Mouse (Mus musculus) 416B (cell line): ENCODE measurements around the gene Dock2.

Experiments used
- DNase-seq: peaks from one replicate; pipeline ENCODE4 v3.0.0; 2011; ENCODE audit warnings: low read depth

Gene Dock2

GRCm38 (mm10) chr11:34769396-34769795, 14.3 kb downstream of the Dock2 start:
- DNase-seq = peak; percentile 58

- DNase-seq = peak; percentile 67
These were observed 19.8 kb downstream of the Dock2 start for GRCm38 (mm10) chr11:34763739-34764361.

DNA sequence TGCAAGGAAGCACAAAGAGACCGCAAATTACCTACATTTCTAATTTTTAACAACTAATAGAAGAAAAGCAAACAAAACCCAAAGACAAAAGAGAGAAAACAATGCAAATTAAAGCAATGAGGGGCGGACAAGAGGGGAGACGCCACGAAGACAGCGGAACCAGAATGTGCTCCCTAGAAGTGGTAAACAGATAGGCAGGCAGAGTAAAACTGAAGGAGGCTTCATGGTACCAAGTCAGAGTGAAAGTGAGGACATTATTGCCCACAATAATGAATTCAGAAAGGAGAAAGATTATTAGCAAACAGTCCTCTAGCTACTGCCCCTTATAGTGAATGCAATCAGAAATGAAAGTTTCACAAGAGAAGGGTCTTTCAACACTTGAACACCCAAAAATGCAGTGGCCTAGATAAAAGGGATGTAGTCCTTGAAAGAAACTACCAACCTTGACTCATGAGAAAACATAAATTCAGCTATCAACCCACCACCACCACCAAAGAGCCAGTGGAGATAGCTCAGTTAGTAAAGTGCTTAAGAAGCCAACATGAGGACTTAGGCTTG, 21.0 kb downstream of the Dock2 start:
- DNase-seq = peak; percentile 67

GRCm38 (mm10) chr11:34762125-34762524, 21.6 kb downstream of the Dock2 start:
- DNase-seq = peak; percentile 85

DNA sequence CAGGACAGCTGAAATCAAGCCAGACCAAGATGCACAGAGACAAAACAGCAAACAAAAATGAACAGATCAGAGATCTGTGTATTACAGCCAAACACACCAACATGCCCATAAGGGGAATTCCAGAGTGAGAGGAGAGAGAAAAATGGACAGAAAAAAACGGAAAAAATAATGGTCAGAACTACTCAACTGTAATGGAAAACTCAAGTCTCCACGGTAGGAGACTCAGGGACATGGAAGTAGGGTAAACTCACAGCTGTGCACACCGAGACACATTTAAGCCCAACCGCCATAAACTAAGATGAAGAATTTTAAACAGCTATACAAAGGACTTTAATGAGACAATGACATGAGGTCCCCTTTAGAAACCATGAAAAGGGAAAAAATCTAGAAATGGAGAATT, 24.1 kb downstream of the Dock2 start:
- DNase-seq = no peak

DNA sequence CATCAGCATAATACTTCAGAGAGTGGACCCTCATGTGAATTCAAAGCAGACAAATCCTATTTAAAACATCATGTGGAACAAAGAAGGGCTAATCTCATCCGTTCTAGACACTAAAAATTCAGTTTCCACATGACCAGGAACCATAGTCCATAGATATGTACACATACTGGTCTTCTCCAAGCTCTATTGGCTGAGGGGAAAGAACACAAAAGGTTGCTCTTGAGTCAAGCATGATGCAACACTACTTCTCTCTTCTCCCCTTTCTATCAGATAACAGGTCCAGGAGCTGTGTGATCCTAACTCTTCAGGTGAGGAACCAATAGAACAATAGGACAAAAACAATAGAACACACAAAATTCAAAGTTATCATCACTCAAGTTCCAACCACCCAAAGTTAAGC, 42.6 kb downstream of the Dock2 start:
- peak; percentile 57 for DNase-seq

- DNase-seq = no peak
These were observed 43.9 kb downstream of the Dock2 start for GRCm38 (mm10) chr11:34739816-34740215.

DNA sequence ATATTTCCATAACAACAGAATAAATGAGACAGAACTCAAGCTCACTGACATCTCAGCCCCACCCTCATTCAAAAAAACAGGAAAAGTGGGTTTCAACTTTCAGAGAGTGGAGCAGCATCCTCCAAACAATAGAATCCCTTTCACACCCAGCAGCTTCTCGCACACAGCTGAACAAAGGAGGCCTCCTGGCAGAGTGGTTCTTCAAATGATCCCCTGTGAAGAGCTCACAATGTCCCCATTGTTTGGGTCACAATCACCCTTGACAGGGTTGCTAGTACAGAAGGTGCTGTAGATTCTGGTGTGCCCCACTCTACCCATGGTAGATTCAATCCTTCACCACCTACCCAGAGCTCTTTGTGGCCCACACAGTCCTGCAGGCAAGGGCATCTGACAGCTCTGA, 44.7 kb downstream of the Dock2 start:
- DNase-seq = no peak

DNA sequence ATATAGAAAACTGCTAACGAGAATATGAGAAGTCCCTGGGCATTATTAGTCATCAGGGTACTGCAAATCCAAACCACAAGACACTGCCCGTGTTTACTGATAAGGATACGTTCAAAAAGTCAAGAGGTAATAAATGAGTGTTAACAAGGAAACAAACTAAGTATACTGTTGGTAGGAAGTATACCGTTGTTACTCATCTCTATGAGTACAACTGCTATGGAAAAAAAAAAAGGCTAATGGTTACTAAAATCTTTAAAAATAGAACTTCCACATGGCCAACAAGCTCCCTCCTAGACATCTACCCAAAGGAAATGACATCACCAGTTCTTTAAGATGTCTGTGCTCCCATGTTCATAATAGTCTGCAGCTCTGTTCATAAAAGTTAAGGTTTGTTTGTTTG, 46.5 kb downstream of the Dock2 start:
- peak; percentile 98 for DNase-seq

DNA sequence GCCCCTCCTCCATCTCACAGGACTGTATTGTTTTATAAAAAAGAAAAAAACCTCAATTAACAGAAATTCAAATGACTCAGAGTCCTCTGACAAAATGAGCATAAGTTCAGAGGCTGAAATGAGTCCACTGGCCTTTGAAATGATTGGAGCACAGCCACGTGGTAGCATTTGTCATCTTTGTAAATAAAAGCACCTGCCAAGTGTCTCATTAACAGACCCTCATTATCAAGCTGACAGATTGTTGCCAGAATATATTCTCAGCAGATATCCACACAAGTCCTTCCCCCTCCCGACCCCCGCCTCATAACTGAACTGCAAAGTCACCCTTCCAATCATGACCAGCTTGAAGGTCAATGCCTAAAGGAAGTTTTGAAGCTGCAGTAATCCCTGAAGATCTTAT, 49.7 kb downstream of the Dock2 start:
- DNase-seq = peak; percentile 45

DNA sequence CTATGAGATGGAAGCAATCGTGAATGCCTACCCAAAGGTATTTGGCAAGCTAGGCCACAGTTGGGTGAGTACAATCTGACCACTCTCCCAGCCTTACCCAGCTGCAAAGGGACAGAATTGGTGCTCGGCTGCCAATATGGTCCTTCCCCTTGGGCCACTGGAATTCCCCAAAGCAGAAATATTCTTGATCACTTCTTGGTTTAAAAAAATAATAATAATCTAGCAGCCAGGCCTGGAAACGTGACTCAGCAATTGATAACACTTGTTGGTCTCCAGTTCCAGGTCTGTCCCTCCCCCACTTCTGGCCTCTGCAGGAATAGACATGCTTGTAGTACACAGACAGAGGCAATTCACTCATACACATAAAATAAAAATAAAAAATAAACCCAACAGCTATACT, 56.2 kb downstream of the Dock2 start:
- DNase-seq = no peak

DNA sequence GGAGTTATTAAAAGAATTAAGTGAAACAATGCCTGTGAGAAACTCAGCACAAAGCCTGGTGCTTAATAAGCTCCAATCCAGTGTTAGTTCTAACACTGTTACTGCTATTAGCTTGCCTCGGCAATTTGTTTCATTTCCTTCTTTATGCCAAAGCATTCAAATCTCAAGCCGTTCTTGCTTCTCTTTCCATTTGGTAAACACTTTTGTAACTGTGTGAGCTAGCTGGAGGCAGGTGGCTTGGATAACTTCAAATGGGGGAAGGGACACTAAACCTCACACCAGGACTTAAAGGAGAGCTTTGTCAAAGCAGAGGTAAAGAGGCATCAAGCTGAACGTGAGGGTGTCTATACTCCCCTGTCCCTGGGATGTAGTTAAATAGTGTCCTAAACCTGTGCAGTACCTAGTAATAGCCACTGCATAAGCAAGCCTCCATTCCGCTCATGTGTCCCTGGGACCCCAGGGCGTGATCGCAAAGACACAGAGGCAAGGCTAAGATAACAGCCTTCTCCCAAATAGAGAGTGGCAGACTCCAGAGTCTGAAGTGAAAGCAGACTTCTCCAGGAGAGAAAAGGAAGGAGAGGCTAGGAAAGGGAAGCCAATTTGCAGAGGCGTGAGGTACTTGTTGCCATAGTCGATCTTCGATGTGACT, 56.9 kb downstream of the Dock2 start:
- DNase-seq = no peak

DNA sequence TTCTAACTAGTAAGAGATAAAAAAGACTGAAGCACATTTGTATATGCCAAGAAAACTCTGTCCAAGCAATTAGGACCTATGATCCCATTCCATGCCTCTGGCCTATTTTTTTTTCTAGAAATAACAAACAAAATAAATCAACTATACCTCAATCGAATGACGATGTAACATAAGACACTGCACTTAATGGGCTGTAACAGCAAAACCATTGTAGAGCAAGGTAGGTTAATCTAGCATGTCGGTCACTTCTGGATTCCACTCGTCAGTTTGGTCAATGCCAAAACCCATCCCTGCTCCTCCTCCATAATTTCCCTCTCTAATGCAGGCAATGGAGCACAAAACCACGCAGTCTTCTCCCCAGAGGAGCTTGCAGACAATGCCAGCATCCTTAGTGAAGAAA, 70.3 kb downstream of the Dock2 start:
- no peak for DNase-seq

- DNase-seq = peak; percentile 35
These were observed 75.4 kb downstream of the Dock2 start for GRCm38 (mm10) chr11:34708278-34708677.

DNA sequence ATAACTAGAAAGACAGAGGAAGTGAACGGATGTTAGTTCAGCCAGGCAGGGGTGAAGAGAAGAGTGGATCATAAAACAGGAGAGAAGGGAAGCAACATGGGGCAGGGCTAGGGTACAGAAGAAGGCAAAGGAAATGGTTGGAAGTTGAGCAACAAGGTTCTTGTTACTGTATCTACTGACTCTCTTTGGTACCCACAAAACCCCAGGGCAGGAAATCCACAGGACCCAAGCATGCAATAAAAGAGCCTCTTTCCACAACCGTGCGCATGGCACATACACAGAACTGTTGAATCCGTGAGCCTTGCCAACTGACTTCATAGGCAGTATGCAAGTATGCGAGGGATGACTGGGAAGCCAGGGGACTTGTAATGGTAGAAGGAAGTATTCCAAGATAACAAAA, 76.3 kb downstream of the Dock2 start:
- DNase-seq = peak; percentile 93

DNA sequence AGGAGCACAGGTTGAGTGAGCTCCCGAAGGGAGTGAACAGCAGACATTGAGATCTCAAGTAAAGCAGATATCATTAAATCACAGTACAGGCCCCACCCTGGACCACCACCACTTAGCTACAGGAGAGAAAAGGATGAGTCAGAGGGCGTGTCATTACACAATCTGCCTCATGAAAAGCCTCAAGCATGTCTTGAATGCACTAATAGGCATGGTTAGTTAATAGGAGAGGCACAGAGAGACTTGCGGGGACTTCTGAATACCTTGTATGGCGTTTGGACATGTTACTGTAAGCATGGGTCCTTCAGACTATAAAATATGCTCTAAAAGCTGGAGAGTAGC, 78.6 kb downstream of the Dock2 start:
- DNase-seq = peak; percentile 51

GRCm38 (mm10) chr11:34704384-34705107, 79.1 kb downstream of the Dock2 start:
- peak; percentile 11 for DNase-seq

DNA sequence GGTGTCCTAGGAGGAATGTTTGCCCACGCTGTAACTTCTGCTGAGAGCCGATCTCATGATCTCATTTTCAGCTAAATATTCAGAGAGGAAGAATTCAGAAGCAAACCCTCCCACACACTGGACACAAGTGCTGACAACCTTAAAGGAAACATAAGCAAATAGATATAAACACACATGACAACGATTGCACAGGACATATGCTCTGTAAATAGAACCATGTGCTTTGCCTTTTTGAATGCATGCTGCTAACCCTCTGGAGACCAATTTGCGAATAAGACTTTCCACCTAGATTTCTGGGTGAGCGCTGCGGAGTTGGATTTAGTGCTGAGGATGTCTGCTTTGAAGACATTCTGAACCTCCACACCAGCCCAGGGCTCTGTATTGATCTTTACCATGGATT, 79.8 kb downstream of the Dock2 start:
- DNase-seq = no peak

GRCm38 (mm10) chr11:34681790-34682189, 101.9 kb downstream of the Dock2 start:
- DNase-seq = peak; percentile 68

DNA sequence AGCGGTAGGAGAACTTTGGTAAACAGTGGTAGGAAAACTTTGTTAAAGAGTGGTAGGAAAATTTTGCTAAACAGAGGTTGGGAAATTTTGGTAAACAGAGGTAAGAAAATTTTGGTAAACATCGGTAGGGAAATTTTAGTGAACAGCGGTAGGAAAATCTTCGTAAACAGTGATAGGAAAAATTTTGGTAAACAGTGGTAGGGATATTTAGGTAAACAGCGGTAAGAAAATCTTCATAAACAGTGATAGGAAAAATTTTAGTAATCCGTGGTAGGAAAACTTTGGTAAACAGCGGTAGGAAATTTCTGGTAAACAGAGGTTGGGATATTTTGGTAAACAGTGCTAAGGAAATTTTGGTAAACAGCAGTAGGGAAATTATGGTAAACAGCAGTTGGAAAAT, 239.1 kb downstream of the Dock2 start:
- DNase-seq = peak; percentile 52

DNA sequence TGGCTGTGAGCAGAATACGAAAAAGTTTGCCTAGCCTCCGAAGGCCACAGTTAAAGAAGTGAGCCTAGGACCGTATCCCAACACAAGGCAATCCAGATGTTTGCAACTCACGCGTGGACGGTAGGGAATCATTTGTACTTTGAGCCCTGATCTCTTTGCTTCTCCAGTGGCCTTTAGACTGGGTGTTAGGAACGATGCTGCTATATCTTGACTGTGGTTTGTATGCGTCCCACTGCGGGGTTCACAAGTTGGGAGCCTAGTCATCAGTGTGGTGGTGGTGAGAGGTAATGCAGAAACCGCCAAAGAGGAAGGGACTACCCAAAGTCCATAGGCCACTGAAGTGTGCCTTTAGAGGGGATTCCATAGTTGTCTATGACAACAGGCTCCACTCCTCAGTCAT, 251.6 kb downstream of the Dock2 start:
- no peak for DNase-seq

DNA sequence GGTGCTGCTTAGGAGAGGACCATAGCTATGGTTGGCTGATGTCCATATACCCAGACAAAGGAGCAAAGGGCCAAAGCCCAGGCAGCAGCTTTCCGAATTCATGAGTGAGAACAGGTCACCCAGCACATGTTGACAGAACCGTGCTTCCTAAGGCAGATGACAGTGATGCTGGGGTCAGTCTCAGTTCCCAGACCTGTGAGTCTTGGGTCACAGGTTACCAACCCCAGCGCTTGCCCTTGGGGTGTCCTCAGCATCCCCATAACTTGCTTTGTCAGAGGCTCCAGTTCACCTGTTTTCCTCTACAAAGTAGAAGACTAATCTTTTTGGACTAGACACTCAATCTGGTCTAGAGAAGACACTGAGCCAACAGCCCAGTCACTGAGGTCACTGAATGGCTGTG, 252.7 kb downstream of the Dock2 start:
- DNase-seq = no peak

GRCm38 (mm10) chr11:34528006-34528405, 255.7 kb downstream of the Dock2 start:
- no peak for DNase-seq
